Mouse (Mus musculus) MN1 (cell line): ENCODE results near the gene Slc9a3r2.
A peak's percentile ranks its signal among the peaks of the same experiment; 100 is the strongest.

Experiments
- DNase-seq: peaks from one replicate; pipeline ENCODE4 v3.0.0-alpha.2; 2016; ENCODE audit warnings: low spot score

The Slc9a3r2 gene

GRCm38 (mm10) chr17:24593992-24594890, 55.9 kb downstream of the Slc9a3r2 start:
- no peak for DNase-seq

GRCm38 (mm10) chr17:24593248-24593647, 56.9 kb downstream of the Slc9a3r2 start:
- DNase-seq, result peak; percentile 33

GRCm38 (mm10) chr17:24591695-24592094, 58.4 kb downstream of the Slc9a3r2 start:
- no peak for DNase-seq

- DNase-seq, result peak; percentile 65
Measured at GRCm38 (mm10) chr17:24590943-24591342, 59.2 kb downstream of the Slc9a3r2 start.
